Mouse (Mus musculus) urinary bladder, postnatal 36 days (tissue): ENCODE measurements around the gene Polg2.
"Not testable (repeated sequence)": the region's sequence is repeated elsewhere in the genome, so short reads cannot be mapped to it uniquely, and the experiment has no call there.

ENCODE experiments used
- DNase-seq, 2 experiments: peaks; one replicate each; pipeline ENCODE4 v3.0.0; 2022; ENCODE audit warnings: low spot score in 2 of 2, mixed read lengths in 1 of 2

Gene Polg2

DNA sequence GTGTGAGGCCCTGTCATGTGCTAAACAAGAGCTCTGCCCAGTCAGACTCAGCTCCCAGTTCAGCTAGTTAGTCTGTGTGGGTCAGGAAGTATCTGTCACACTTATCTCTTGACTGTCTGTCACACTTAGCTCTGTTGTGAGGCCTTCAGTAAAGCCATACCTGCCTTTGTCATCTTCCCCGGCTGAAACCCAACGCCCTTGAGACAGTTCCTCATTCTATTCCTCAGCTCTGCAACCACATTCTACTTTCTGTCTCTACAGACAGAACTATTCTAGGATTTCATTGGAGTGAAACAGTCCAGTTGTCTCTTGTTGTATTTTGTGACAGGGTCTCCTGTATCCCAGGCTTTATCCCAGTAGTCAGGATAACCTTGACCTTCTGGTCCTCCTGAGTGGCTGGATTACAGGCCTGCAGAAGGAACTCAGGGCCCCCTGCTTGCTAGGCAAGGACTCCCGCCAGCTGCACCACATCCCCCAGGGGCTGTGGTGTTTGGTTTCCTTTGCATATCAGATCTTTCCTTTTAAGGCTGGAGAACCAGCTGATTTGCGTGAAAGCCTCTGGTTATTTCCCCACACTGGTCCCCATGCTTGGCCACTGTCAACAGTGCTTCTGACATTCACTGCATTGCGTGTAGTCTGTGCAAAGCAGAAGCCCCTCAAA is 17.1 kb downstream of the Polg2 start:
- DNase-seq: no peak

DNA sequence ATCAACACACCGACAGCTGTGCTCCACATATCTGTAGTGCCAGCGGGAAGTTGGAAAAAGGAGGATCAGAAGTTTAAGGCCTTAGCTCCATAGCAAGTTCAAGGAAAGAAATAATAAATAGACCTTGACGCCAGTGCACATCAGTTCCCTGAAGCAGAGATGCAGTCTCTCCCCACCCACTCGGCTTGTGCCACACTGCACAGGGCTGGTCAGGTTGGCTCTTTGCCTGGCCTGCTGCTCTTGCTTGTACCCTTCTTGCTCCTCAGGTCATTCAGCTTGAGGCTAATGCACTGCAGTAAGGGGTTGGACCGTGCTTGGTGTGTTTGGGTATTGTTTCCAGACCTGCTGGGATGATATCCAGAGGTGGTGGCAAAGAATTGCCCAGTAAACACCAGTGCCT is 18.8 kb downstream of the Polg2 start:
- no peak for DNase-seq

DNA sequence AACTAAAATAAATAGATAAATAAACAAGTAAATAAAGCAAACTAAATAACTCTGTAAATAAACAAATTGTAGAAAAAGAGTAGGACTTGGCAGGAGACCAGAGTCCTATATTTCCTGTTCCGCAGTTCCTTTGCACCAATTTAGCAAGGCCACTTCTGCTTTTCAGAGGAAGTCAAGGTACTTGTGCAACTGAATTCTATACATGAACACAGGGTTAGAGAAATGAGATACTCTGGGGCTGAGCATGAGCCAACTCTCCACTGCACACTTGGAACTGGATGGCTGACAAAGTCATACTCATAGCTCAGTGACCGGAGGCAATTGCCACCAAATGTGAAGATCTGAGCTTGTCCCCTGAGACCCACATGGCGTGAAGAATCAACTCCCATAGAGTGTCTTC is 20.3 kb downstream of the Polg2 start:
- no peak for DNase-seq

DNA sequence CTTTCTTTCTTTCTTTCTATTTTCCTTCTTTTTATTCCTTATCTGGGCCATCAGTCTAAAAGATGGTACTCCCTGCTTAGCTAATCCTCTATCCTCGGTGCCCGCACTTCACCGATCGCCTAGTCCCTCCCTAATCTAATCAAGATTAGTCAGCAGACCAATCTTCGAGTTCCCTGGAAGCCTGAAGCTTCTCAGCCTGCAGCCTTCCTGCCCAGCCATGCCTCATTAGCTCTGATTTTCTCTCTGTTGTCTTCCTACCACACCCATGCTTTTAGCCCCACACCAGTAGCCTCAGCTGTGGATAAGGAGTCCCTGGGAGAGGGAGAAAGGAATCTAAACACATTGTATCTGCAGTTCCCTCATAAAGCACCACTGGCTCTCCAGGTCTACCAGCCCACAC is 23.8 kb downstream of the Polg2 start:
- DNase-seq: no peak

DNA sequence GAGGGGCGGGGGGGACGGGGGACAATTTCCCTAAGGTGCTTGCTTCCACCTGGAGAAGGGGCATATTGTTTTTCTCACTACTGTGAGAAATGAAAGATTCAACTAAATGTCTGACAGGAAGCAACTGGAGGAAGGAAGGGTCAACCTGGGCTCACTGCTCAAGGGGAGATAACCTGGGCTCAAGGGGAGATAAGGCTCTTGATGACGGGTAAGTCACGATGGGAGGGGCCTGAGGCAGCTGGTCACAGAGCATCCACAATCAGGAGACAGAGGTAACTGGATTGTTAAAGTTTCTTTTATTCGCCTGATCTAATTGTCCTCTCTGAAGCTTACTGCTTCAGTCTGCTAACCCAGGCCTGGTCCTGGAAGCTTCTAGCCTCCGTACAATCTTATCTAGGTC is 26.0 kb downstream of the Polg2 start:
- DNase-seq: no peak

DNA sequence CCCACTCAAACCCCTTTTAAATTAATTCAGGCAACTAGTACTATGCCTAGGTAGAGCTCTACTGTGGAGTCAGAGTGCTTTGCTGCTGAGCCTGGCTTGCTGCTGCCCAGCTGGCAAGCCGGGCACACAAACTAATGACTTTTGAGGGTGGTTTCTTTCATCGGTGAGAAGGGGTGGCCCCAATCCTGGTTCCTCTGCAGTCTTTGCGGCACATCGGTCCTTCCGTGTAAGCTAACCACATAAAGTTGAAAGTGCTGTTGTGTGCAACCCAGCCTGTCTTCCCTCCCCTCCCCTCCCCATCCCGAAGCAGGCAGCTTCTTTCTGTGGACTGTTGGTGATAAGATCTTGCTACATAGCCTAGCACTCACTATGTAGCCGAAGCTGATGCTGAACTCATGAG is 27.2 kb downstream of the Polg2 start:
- DNase-seq: no peak

DNA sequence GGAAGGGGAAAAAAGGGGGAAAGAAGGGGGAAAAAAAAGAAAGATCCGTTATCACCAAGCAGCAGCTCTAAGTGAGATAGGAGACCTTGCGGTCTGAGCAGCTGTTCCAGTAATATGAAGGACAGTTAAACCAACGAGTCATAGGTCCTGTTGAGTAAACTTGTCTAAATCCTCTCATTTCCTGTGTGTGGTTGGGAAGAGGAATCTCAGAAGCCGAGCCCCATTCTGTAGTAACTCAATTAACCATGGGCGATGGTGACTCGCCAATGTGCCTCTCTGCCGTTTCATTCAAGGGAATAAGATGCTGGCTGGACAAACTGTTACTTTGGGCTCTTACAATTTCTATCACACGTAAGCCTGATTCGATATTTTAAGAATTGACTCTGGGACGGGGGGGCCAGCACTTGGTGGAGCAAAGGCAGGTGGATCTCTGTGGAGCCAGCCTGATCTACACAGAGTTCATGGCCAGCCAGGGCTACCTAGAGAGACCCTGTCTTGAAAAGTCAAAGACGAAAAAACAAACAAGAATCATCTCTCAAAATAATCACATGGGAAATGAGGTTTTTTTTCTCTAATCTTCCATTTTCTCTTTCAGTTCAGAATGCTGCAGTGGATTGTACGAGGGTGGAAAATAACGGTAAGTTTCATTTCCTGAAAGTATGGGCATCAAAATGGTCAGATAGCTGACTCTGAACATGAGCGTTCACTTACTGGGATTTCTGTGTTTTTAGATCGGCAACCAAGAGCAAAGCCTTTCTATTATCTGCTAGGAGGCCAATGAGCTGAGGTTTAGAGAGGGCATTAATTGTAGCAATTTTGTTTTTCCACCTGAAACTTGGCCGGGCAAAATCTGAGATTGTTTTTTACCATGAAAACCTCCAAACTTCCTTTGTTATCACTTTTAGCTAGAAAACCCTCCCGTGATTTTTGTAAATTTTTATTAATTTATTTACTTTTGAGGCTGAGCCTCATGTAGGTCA is 28.0 kb downstream of the Polg2 start, which contains the start of gene Milr1:
Gene Milr1, plus strand, starts transcription at position 188 of the 980 bp plus-strand sequence.
- DNase-seq: no peak

DNA sequence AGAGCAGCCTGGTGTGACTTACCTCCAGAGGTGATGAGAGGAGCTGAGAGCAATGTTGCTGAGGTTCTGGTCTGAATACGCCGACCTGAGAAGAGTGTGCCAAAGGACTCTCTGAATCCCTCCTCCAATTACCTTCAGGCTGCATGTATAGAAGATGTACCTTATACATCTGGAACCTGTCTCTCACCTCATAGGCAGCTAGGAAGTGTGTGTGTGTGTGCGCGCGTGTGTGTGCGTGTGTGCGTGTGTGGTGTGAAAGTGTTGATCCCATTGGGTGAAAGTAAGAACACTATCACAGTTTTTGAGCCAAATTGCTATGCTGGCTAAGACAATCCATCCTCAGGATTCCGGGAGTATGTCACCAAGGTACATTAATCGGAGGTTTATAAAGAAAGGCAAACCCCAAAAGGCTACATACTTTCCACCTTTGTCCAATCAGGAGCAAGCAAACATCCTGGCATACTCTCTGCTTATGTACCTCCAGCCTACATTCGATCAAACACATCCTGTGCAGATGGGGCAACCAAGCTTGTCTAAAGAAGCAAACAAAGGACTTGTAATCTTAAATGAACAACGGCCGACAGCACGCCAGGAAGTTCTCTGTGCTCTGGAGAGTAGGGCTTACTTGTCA is 29.1 kb downstream of the Polg2 start, which contains the start of gene Pecam1:
Gene Pecam1, minus strand, starts transcription at position 508 of the 631 bp plus-strand sequence.
- DNase-seq: no peak

DNA sequence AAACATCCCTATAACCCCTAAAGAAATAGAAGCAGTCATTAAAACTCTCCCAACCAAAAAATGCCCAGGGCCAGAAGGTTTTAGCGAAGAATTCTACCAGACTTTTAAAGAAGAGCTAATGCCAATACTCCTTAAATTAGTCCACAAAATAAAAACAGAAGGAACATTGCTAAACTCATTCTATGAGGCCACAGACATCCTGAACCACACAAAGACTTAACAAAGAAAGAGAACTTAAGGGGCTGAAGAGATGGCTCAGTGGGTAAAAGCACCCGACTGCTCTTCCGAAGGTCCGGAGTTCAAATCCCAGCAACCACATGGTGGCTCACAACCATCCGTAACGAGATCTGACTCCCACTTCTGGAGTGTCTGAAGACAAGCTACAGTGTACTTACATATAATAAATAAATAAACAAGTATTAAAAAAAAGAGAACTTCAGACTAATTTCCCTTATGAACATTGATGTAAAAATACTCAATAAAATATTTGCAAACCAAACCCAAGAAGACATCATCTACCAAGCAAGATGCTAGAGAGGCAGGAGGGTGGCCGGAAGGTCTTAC is 29.7 kb downstream of the Polg2 start:
- DNase-seq: not testable (repeated sequence)

DNA sequence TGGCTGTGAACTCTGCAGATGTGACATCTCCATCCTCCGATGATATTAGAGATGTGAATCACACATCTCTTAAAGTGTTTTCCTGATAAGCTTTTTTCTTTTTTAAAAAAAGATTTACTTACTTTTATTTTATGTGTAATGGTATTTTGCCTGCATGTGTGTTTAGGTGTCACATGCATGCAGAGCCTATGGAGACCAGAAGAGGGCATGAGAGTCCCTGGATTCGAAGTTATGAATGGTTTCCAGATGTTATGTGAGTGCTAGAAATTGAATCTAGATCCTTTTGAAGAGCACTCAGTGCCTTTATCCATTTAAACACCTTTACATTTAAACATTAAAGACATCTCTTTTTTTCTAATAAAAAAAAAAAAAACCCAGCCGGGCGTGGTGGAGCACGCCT is 34.4 kb downstream of the Polg2 start:
- DNase-seq: no peak

DNA sequence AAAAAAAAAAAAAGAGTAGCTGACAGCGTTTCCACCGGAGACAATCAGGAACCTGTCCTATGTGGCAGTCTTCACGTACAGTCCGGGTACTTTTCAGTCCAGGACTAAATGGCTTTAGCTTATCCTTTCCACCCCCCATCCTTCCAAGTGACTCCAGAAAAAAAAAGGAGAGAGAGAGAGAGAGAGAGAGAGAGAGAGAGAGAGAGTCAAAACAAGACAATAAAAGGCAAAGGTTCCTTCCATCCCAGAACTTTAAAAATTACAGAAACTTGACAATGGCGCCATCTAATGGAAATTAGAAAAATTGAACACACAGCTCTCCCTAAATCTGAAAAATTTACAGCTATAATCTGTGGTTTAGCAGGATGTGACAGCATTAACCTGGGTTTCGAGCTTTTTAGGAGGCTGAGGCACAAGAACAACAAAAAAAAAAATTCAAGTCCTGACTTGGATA is 36.9 kb downstream of the Polg2 start:
- no peak for DNase-seq

DNA sequence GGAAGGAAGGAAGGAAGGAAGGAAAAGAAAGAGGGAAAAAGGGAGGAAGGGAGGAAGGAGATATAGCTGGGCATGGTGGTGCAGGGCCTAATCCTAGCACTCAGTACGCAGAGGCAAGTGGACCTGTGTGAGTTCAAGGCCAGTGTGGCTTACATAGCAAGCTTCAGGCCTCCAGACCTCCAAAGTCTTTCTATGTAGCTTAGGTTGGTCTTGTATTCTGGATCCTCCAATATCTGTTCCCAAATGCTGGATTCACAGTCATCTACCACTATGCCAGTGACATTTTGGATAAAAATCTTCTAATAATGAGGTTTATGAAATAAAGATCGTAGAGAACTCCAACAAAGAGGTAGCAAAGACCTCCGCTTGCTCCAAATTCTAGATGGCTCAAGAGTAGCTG is 37.5 kb downstream of the Polg2 start:
- no peak for DNase-seq

DNA sequence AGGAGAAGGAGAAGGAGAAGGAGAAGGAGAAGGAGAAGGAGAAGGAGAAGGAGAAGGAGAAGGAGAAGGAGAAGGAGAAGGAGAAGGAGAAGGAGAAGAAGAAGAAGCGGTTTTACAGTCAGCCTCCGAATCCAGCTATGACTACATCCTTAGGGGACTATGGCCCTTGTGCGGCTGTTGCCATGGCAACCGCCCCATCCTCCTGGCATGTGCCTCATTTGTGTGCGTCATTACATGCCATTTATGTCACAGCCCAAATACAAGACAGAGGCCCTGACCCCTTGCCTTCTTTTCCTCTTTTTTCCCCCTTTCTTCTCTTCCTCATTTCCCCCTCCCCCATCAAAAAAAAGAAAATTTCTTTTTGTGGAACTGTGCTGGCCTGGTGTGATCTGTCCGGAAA is 38.1 kb downstream of the Polg2 start:
- DNase-seq: no peak

DNA sequence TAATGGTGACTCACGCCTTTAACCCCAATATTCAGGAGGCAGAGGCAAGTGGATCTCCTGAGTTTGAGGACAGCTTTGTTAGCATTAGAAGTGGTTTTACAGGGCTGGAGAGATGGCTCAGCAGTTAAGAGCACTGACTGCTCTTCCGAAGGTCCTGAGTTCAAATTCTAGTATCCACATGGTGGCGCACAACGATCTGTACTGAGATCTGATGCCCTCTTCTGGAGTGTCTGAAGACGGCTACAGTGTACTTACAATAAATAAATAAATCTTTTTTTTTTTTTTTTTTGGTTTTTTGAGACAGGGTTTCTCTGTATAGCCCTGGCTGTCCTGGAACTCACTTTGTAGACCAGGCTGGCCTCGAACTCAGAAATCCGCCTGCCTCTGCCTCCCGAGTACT is 38.6 kb downstream of the Polg2 start:
- DNase-seq: not testable (repeated sequence)

DNA sequence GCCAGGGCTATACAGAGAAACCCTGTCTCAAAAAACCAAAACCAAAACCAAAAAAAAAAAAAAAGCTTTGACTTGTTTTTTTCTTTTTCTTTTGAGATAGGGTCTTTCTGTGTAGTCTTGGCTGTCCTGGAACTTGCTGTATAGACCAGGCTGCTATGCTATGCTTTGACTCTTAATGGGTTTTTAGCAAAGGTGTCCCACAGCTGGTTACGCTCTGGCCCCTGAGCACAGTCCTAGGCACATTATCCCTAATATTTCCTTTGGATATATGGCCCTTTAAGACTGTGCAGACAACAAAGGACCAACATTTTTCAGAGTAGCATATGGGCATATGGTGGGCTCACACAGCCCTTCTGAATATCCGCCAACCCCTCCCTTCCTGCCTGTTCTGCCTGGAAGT is 40.2 kb downstream of the Polg2 start:
- DNase-seq: no peak

DNA sequence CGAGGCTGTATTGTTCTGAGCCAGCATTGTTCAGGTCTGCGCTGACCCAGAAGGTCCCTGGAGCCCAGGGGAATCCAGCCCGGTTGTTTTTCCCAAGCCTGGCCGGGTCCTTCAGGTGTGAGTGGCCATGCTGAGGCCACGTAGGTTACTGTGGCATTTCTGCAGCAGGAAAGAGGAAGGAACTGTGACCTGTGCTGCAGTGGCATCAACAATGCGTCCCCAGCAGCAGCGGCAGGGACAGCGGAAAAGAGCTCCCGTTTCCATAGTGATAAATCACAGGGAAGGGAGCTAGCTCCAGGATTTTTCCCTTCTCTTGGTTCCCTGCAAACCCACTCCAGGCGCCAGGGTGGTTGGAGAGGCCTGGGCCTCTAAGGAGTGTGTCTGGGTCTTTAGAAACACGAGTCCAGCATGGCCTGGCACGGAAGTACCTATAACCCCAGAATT is 42.1 kb downstream of the Polg2 start:
- DNase-seq: peak in 1 of 2 experiments; percentile 35

DNA sequence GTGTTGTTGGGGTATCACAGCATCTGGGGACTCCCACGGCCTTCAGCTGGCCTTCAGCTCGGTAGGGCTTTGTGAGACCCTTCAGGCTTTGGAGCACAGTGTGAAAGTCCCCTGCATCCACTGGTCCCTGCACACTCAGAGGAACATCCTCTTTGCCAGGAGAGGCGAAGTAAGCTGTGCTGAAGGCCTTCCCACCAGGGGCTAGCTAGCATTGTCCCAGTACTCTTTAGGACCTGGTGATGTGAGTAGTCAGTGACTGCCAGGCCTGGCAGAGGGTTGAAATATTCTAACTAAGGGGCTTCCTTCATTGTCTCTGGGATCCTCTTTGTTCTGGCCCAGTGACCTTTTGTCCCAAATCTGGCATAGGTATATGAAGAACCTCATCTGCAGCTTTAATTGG is 42.7 kb downstream of the Polg2 start:
- no peak for DNase-seq

DNA sequence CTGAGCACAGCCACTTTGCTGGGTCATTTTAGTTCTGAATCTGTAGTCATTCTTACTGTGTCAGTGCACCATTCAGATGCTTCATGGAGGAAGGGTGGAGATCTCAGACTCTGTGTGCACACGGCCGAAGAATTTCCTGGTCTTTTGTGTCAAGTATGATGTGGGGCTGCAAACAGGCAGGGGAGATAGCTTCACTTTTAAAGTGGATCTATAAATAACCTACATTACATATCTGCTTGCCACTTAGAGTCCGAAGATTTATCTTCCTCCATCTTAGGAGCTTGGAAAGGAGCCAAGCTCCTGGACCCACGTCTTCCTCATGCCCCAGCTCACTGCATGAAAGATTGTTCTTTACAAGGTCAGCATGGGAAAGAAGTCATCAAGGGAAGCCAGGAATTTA is 48.6 kb downstream of the Polg2 start:
- DNase-seq: no peak

DNA sequence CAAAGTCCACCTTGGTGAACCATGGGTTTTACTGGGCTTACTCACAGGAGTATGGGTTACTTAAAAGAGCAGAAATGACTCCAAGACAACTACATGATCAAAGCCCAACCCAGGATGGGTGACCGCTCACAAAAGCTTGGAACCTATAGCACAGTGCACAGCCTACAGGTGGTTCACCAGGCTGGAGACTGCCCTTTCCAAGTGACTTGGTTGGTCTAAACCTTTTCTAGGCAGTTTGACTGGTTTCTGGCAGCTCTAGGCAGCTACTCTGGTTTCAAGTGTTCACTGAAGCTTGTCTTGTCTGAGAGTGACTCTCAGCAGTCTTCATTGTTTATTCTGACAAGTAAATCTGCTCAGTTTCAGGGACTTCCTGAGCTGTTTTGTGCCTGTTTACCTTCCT is 49.7 kb downstream of the Polg2 start:
- DNase-seq: no peak

DNA sequence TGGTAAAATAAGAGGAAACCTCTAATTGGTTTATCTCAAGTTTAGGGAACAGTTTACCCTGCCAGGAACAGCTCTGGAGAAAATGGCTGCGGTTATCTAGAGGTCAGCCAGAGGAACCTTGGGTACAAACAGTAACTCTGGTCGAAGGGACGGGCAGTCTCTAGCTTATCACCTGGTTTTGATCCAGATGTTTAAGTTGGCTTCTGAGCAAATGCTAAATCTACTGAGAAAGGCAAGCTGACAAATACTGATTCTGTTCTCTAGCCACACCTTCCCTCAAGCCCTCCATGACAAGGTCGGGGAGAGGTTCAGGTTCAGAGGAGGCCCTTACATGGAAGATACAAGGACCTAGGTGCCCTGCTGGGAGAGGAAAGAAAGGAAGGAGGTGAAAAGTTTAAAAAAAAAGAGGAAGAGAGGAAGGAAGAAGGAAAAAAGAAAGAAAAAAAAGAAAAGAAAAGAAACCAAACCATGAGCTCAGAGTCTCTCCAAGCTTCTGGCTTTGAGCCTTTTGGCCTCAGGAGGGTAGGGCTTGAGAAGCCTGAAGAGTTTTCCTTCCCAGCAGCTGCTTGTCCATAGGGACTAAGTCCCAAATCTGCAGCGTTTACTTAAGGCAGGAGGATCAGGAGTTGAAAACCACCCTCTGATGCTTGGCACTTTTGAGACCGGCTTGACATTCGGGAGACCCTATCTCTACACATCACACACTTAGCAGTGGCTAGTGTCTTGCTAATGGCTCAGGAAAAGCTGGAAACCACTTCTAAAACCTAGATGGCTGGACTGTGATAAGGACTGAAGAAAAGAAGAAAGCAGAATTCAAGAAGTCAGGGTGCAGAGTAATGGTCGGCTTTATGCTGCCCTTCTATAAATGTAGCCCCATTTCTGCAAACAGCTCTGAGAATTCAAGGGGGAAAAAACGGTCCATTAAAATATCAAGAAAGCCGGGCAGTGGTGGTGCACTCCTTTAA is 50.7 kb downstream of the Polg2 start:
- DNase-seq: no peak

DNA sequence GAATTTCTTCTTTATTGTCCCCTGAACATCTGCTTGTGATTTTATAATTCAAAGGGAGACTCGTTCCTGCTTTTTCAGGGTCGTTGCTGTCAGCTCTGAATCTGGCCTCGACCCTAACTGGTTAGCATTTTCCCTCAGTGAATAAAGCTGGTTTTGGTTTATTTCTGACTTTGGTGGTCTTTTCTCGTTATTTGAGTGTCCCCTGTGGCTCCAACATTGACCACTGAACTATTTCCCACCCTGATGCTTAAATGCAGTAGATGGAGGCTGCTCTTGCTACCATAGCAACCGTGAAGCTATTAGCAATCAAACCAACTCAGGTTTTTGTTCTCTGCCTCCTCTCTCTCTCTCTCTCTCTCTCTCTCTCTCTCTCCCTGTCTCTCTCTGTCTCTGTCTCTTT is 51.4 kb downstream of the Polg2 start:
- no peak for DNase-seq
